Mouse (Mus musculus) spleen, adult 12 weeks (tissue): ENCODE measurements around the gene H2afy.
A peak's percentile ranks its signal among the peaks of the same experiment; 100 is the strongest.

Experiments used
- DNase-seq: peaks from one replicate; pipeline ENCODE4 v3.0.0; 2022; ENCODE audit warnings: low spot score

Gene H2afy

DNA sequence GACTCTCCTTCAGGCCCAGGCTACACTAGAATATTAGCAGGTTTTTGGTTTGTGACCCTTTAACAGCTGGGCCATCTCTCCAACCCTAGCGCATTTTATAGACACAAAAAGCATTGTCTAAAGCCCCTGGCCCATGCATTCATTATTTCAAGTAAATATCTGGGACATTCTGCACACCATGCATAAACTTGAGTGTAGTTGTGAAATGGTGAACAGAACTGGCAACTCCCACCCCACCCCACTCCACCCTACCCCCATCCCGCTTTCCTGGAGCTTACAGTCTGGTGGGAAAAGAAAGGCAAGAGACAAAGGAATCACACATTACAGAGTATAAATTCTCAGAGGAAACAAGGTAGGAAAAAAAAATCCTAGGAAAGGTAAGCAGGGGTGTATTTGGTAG is at the start of gene H2afy:
TSS of gene H2afy (minus strand) at position 162 of the 400 bp plus-strand sequence.
- DNase-seq, result no peak

DNA sequence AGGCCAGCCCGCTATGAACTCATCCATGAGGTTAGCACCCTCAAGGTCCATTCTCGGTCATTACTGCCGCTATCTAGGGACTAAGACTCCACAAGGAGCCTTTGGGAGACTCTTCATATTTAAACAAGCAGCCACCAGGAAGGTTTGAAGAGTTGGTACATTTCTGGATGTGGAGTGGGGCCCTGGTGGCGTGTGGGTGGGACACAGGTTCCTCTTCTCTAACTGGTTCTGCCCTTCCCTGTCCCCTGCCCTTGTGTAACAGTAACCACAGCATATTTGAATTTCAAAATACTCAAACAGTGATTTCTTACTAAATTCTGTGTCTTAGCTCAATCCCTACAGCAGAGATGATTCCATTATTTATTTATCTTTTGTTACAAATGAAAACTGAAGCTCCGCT is 47.5 kb upstream of the H2afy start:
- no peak for DNase-seq

DNA sequence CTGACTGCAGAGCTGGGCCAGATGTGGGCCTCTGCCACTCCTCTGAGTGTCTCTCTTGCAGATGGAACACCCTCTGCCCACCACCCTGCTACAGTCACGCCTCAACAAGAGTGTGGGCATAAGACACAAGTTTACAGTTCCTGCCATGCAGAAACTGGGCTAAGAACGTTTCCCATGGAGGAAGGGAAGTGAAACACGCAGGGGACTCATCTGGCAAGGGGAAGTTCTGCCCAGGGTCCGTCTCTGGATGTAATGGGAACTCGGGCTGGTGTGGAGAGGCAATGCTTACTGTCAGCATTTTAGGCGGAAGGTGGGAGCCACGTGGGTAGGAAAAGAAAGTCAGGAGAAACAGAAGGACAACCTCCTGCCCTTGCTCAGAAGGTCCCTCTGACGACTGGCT is 45.3 kb upstream of the H2afy start:
- no peak for DNase-seq

DNA sequence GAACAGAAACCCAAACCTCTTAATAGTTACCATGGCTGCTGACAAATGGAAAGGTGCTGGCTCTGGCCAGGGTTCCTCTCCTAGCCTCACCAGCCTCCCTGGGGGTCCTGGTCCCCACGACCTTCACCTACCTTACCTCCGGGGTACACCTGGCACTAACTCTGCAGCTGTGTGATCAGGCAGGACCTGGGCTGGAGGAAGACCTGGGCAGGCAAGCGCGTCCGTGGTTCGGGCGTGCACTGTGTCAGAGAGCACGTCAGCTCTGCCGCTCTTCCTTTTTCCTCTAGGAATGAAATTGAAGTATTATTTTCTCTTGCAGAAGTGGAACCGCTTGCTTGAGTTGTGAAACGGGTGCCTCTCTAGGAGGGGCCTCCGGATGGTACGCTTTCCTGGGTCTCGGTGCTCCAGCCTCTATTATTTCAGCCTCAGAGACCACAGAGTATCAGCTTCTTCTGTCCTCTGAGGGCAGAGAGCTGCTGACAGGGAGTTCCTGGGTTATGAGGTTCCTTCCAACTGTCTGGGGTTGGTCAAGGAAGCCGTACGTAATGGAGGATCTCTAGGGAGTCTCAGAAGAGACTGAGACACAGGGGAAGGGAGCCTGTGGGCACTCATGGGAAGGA is 42.4 kb upstream of the H2afy start, which contains the start of gene Tifab:
TSS of gene Tifab (minus strand) at position 470 of the 620 bp plus-strand sequence.
- DNase-seq, result no peak

DNA sequence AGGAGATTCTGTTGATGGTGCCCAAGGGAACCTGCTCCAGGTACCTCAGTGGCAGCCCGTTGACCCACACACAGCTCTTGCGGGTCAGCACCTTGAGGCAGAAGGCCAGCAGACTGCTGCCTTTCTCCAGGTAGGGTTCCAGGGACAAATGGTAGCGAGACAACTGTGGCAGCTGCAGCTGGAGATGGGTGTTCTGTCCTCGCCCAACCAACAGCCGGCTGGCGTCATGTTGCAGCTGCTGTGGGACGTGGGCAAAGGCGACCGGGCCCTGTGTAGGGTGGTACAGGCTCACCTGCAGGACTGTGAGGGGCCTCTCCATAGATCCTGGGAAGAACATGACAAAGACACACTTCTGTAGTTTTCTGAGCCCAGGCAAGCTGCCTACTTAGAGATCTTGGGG is 40.1 kb upstream of the H2afy start:
- DNase-seq, result no peak

DNA sequence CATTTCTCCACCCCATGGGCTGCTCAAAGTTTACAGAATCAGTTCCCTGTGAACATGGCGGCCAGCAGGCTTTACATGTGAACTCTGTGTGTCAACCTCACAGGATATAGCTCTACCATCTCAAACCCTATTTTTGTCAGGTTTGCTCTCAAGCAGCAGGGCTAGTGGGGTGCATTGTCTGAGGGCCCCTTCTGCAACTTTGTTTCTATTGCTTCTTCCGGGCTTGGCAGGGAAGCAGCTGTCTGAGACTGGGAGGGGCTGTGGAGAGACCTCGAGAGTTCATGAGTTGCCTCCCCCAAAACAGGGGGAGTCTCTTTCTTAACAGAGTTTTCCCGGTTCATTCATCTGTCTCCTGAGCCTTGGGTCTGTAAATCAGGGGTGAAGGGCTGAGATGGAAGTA is 39.7 kb upstream of the H2afy start:
- no peak for DNase-seq

DNA sequence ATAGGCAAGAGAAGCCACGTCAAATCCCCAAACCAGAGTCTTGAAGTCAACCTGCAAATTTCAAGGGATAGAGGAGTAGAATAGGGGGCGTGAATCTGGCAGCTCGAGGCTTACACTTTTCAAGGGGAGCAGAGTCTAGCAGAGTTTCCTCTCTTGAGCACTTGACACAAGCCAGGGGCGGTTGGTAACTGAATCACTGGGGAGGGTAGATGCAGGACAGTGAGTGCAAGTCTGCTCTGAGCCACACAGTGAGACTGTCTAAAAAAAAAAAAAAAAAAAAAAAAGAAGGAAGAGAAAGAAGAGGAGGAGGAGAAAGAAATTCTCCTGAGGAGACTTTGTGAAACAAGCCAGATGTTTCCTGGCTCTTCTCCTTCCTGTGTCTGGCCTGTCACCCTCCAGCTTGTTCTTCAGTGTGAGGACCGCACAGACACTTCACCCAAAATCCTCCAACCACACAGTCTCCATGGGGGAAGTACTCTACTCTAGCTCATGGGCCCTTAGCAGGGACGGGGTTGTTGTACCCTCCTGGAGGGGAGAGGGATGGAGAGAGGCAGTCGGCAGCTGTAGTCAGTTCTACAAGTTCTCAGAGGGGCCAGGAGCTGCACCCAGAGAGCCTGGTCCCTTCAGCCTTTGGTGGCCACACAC is 36.9 kb upstream of the H2afy start:
- no peak for DNase-seq

DNA sequence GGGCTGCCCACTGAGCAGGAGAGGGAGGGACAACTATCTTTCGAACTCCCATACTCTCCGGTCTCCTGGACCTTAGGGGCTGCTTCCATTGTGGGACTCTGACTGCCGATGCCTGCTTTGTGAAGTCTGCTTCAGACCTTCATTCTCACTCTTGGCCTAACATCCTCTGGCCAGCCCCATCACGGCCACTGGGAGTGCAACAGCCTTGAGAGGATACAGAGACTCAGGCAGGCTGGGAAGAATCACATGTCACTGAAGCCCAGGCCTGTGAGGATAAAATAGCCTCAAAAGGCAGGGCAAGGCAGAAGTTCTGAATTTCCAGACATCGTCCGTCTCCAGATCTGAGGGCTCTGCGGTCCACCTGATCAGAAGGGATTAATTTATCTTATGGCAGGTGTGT is 35.9 kb upstream of the H2afy start:
- DNase-seq, result no peak

DNA sequence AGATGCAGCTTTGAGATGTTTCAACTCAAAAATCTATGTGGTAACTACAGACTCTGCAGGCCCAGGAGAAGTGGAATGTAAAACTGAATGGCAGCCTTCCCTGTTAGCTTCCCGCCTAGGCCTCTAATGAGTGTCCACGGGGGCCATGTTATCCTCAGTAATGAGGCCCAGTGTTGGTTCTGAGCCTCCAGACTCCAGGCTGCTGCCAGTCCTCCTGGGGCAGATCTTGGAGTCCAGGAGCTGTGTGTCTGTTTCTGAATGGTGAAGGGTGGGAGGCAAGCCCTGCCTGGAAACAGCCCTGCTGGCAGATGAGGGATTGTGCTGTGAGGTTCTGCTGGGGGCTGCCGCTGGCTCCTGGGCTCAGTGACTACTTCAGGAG is 32.2 kb upstream of the H2afy start:
- no peak for DNase-seq

DNA sequence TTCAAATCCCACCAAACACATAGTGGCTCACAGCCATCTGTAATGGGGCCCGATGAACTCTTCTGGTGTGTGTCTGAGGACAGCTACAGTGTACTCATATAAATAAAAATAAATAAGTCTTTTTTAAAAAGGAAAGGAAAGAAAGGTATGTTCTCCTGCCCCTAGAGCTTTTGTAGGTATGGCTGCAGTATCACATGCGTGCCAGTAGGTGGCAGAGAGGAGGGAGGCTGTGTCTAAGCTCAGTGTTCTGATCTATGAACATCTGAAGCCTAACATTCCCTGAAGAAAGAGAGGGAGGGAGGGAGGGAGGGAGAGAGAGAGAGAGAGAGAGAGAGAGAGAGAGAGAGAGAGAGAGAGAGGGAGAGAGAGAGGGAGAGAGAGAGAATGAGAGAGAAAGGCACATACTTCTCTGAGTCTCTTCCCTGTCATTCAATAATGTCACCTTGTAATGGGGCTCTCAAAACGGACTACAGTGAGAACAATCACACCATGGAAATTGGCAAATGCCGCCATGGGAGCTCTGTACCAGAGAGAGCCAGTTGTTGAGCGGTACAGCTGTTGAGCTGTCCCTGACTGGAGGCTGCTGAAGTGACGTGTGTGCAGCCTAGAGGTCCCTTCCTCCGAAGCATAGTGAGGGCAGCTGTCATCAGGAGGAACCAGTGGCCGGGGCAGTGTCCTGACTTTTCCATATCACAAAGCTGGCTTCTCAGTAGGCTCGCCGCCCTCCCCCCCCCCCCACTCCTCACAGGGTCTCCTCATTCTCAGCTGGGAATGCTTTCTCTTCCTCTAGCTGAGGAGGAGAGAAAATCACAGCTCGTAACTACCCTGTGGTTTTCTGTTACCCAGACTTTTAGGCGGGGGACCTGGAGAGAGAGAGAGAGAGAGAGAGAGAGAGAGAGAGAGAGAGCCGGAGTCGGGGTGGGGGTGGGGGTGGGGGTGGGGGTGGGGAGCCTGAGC is 31.6 kb upstream of the H2afy start:
- DNase-seq, result no peak

DNA sequence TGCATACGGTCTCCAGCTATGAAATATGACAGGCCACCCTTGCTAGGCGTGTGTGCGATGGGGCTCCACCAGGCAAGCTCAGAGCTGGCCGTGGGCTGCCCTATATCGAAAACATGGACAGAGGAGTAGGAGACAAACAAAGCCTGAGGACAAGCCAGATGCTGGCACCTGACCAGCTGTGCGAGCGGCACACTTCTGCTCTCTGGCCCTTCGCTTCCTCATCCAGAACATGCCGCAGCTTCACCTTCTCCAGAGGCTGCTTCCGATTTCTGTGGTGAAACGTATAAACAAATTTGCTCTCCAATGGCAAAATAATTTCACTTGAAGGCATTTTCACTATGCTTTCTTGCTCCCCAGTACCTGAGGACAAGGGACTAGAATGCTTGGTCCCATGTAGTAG is 29.4 kb upstream of the H2afy start:
- no peak for DNase-seq

DNA sequence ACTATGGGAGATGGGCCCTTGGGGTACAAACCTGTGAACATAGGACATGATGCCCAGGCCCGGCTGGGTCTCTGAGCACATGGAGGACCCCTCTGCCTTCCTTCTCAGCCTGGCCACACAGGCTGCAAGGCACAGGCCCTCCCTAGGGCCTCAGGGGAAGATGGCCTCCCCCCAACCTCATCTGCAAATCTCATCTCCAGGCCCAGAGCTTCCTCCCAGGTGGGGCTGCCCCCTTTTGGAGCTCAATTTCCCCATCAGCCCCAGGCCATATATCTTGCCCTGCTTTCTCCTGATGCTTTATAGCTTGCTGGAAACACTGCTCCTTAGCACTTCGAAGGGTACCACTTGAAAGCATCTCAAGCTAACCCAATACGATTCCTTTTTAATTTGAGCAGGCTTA is 28.2 kb upstream of the H2afy start:
- DNase-seq, result no peak

DNA sequence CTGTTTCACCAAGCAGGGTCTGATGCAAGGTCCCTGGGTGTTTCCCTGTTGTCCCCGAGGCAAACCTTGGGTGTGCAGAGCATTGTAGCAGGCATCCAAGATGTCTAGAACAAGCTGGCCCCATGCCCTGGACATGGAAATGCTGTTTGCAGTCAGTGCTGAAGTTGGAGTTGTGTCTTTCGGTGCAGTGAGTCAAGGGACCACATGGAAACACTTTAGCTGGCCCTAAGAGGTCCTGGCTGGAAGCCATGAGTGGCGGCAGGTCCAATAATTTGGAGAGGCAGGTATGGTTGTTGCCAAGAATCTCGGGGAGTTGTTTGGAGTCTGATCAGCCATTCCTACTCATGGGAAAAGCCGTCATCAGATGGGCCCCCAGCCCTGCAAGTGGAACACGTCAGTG is 27.6 kb upstream of the H2afy start:
- no peak for DNase-seq

DNA sequence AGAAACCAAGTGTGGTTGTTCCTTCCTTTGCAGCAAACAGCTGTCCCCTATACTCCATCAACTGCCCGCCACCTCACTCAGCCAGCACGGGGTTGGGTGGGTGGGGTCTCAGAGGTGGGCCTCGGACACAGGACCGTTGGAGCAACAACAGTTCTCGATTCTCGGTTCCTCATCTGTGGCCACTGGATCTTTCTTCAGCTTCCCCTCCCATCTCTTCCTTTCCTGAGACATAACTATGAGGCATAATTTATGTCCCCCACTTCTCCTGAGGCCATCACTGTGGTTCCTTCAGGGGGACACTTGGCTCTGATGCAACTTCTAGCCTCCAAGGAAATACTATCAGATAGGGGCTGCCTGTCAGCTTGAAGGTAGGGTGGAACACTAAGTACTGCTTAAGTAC is 26.7 kb upstream of the H2afy start:
- no peak for DNase-seq

DNA sequence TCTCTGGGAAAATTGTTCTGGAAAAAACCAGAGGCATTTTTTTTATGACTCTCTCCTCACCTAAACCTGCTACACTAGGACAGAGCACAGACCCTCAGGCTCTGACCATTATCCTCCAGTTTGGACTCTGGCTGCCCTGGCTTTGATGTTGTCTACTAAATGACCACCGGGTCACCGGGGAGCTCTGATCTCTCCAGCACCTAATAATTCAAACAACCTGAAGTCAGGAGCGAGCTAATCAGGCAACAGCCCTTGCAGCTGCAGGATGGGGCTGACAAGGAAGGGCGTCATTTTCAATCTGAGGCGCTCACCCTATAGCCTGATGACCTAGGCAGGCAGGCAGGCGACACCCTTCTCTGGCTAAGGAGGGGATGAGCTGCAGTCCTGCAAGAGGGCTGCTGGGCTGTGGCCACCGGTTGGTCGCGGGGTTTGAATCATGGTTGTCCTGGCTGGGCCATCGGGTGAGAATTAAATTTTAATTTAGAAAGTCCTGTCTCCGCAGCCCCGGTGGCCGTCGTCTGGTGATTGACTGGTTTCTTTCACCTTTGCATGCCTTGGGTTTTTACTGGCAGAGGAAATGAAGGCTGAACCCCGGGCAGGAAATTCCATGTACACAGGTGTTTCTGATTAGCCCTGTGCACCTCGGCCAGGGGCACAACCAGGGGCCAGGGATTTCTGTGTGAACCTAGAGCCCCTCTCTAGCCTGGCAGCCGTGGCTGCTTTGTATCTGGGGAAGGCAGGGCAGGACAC is 23.6 kb upstream of the H2afy start:
- no peak for DNase-seq

DNA sequence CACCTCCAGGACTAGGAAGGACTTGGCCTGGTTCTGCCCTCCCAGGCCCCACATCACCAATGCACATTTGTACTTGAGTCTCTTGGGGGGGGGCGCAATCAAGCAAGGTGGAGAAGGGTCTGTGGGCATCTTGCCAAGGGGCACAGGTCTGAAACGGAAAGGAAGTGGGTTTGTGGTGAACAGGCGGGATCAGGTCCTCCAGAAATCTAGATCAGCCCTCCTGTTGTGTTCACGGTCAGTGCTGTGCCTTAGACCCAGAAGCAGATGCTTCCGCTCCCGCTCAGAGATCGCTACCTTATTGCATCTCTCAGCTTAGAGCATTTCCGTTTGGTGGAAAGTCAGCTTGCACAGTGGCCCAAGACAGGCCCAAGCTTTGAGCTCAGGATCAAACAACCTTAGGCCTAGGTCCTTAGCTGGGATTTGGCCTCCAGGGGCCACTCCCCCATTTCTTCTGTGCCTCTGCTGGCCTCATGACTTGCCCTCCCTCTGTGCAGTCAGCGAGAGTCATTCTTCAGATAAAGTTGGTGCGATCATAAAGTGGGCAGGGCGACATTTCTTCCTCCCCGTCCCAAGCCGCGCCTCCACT is 22.9 kb upstream of the H2afy start:
- no peak for DNase-seq

DNA sequence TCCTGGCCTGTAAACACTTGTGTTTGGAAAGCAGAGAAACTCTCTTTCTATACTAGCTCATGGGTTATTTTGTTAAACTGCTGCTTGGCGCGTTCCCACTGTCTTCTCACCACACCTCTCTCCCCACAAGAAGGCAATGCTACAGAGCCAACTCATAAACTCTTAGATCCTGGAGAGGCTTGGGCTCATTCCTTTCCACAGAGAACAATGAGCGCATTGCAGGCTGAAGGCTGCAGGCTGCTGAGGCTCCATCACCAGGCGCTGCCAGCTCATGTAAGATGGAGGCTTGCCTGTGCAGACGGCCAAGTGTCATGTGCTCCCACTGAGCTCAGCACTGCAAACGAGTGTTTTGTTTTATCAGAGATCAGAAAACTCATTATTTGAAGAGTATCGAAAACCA is 19.5 kb upstream of the H2afy start:
- DNase-seq, result no peak

DNA sequence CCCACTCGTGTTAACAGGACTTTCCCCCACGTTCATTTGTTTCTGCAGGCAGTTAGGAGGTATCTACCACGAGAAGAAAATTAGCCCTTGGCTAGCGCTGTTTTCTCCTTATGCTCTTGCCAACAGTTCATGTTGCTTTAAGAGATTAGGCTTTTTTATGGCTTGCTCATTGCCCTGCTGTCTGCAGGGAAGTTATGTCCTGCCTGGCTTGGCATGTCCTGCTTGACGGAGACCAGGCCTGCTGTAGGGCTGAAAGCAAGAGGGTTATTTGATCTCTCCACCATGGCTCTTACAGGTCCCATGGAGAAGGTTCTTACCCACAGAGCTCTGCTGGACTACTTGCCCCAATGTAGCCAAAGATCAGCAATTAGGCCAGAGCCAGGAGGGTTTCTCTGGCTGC is 18.9 kb upstream of the H2afy start:
- no peak for DNase-seq

DNA sequence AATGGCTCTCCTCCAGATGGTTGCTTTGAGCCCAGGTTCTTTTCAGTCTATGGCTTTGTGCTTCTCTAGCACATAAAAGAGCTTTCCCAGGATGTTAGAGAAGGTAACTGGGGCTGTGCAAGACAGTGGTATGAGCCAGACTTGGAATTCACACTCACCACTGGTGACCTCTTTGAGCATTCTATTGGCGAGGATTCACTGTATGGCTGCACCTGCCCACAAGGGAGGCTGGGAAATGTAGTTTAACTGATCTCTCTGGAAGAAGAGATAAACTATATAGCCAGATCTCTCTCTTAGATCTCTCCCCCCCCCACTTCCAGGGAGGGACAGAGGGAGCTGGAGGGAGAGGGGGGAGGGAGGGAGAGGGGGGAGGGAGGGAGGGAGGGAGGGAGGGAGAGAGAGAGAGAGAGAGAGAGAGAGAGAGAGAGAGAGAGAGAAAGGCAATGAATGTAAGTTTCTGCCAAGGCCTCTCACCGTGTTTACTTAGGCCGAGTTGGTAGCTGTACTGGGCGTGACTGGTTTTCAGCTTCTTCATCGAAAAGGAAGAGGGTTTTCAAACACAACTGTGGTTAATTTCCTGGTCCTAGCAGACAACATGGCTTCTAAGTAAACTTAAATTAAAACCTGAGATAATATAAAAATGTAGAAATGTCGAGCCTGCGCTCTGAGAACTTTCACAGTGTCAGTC is 16.8 kb upstream of the H2afy start:
- DNase-seq, result no peak

DNA sequence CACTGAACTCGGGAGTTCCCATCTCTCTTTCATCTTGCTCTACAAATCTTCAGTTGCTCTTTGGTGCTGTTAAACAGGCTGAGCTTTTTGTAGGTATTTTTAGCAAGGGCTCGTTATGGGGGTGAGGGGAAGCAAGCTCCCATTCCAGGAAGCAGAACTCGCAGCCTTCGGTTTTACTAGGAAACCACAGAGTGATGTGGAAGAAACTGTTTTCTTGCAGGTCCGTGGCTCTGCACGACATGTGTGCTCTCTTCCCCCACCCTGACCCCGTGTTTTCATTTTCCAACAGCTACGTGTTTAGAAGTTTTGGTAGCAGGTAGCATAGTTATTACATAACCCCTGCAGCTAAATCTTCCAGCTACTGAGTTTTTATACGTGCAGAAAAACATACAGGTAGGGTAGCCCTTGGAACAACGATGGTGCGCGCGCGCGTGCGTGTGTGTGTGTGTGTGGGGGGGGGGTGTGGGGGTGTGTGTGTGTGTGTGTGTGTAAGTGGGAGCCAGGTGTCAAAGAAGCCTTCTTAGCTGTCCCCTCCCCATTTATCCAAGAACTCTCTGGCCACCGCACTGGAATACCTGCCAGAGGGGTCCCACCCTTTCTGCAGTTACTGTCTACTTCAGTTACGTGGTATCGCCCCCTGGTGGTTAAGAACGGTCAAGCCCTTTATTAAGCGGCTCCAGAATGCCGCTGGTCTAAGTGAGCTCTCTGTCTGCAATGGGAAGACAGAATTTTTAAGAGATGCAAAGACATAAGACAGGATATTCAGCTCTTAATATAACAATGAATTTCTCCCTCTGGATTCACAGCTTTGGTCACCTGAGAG is 15.5 kb upstream of the H2afy start:
- DNase-seq, result peak; percentile 49

DNA sequence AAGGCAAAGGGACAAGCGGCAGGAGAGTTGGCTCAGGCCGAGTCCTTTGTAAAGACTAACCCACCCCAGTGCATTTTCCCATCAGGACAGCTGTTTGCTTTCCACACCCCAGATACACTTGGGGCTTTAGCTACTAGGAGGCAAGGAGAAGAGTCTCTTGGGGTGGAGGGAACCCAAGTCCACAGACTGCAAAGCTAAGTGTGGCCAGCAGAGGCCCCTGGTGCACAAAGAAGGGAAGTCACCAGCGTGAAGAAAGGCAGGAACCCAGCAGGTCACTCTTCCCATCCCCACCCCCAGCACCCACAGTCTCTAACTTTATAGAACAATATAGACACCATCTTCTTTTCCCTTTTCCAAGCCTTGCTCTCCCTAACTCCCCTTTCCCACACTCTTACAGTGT is 9.4 kb upstream of the H2afy start:
- DNase-seq, result no peak
